Mouse (Mus musculus): ENCODE results near the gene Rhbdd1. TPM values are rescaled to one million over a fixed set of nuclear protein-coding genes. Genes with fewer than 3 reads are reported as not detected.

The Rhbdd1 gene
- polyA plus RNA-seq, 1 experiment from 2014 or later: 6.6 TPM

DNA sequence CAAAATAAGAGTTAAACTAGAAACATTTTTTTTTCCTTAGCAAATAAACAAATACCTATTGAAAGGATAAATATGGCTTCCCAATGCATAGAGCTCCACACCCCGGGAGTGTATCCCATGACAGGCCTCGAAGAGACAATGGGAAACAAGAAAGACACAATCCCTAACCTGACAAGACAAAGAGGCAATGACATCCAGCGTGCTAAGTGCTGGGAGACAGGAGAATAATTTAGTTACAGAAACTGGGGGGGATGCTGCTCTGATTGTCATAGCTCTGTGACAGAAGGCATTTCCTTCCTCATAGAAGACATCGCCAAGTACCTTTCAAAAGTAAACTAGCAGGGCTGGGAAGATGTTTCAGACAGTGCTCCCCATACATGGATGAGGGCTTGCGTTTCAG is 159.0 kb downstream of the Rhbdd1 start:
- H3K9me3 ChIP-seq (ENCODE audit: control insufficient read depth, low read depth, low read length): no peaks in the 10 kb centered on the region
- H3K27me3 ChIP-seq (ENCODE audit: control insufficient read depth, insufficient read depth, low read length): no peaks in the 10 kb centered on the region
- H3K36me3 ChIP-seq (ENCODE audit: control insufficient read depth, insufficient read depth, low read length): no peaks in the 10 kb centered on the region
- H3K4me2 ChIP-seq (replicated peaks; ENCODE audit: low read depth, low read length): no peak overlapping the region
- no peak for ATAC-seq (ENCODE audit: insufficient number of reproducible peaks, insufficient read depth, low FRiP score, low read depth)
- no peak overlapping the region for H3K9ac ChIP-seq (replicated peaks; ENCODE audit: low read depth, low read length)
- H3K27ac ChIP-seq (ENCODE audit: low read length): no peak overlapping the region
- H3K4me1 ChIP-seq (ENCODE audit: control insufficient read depth, insufficient read depth, low read length): no peaks in the 10 kb centered on the region
- no peak overlapping the region for H3K4me3 ChIP-seq (ENCODE audit: low read depth, low read length)
- 77% methylated on average over 5 of the region's 5 CpGs for WGBS

DNA sequence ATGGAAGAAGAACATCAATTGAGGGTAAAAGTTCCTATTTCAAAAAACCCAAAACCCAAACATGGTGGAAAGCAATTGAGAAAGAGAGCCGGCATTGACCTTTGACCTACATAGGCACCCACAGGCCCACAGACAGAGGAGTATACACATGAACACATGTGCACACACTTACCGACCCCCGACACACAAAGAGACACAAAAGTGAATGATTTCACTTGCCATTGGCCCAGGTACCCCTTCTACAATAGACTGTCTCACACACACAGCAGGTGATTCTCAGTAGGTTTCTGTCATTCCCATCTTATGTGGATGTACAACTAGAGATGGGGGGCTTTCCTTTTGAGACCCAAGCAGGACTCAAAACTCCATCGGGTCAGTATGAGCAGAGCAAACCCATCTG is 159.6 kb downstream of the Rhbdd1 start:
- WGBS: 76% methylated on average over 4 of the region's 4 CpGs
- ATAC-seq (ENCODE audit: insufficient number of reproducible peaks, insufficient read depth, low FRiP score, low read depth): no peak
- H3K36me3 ChIP-seq (ENCODE audit: control insufficient read depth, insufficient read depth, low read length): no peaks in the 10 kb centered on the region
- no peak overlapping the region for H3K4me2 ChIP-seq (replicated peaks; ENCODE audit: low read depth, low read length)
- H3K9ac ChIP-seq (replicated peaks; ENCODE audit: low read depth, low read length): no peak overlapping the region
- no peak overlapping the region for H3K4me3 ChIP-seq (ENCODE audit: low read depth, low read length)
- H3K9me3 ChIP-seq (ENCODE audit: control insufficient read depth, low read depth, low read length): no peaks in the 10 kb centered on the region
- H3K4me1 ChIP-seq (ENCODE audit: control insufficient read depth, insufficient read depth, low read length): no peaks in the 10 kb centered on the region
- H3K27ac ChIP-seq (ENCODE audit: low read length): no peak overlapping the region
- no peaks in the 10 kb centered on the region for H3K27me3 ChIP-seq (ENCODE audit: control insufficient read depth, insufficient read depth, low read length)

DNA sequence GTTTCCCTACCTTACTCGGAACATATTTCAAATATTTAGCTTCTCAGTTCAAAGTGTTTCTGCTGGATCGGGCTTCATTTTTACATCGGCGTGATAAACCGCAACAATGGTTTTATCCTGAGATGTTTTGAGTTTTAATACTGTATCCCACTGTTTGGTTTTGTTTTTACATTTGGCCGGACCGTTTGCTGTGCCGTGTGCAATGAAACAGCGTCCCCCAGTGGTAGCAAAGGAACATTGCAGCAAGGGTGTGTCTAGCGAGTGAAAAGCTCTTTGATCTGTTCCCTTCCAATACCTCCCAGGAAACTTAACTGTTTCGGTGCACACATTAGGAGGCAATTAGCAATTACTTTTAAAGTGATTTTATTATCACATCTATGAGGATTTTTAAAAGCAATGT is 160.0 kb downstream of the Rhbdd1 start:
- no peaks in the 10 kb centered on the region for H3K27me3 ChIP-seq (ENCODE audit: control insufficient read depth, insufficient read depth, low read length)
- no peak overlapping the region for H3K4me2 ChIP-seq (replicated peaks; ENCODE audit: low read depth, low read length)
- no peak overlapping the region for H3K9ac ChIP-seq (replicated peaks; ENCODE audit: low read depth, low read length)
- no peak overlapping the region for H3K4me3 ChIP-seq (ENCODE audit: low read depth, low read length)
- no peak for ATAC-seq (ENCODE audit: insufficient number of reproducible peaks, insufficient read depth, low FRiP score, low read depth)
- H3K36me3 ChIP-seq (ENCODE audit: control insufficient read depth, insufficient read depth, low read length): no peaks in the 10 kb centered on the region
- no peaks in the 10 kb centered on the region for H3K9me3 ChIP-seq (ENCODE audit: control insufficient read depth, low read depth, low read length)
- H3K4me1 ChIP-seq (ENCODE audit: control insufficient read depth, insufficient read depth, low read length): no peaks in the 10 kb centered on the region
- no peak overlapping the region for H3K27ac ChIP-seq (ENCODE audit: low read length)
- WGBS: 37% methylated on average over 11 of the region's 11 CpGs

DNA sequence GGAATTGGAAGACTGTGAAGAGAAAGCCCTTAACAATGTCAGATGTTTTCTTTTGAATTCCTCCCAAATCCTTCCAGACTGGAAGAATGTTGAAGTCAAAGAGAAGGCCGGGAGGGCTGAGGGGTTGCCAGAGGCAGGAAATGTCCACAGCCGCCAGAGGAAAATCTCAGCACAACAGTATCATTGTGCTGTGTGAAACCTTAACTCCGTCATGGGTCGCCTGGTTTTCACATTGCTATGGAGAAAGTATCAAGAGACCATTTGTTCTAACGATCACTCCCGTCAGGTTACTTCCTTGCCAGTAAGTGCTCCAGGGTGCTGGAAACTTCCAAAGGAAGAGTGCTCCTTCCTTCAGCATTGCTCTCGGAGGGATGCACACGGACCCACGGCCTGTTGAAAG is 160.5 kb downstream of the Rhbdd1 start:
- ATAC-seq (ENCODE audit: insufficient number of reproducible peaks, insufficient read depth, low FRiP score, low read depth): peak; percentile 53; the same call in 1 of the 2 replicates
- no peaks in the 10 kb centered on the region for H3K27me3 ChIP-seq (ENCODE audit: control insufficient read depth, insufficient read depth, low read length)

DNA sequence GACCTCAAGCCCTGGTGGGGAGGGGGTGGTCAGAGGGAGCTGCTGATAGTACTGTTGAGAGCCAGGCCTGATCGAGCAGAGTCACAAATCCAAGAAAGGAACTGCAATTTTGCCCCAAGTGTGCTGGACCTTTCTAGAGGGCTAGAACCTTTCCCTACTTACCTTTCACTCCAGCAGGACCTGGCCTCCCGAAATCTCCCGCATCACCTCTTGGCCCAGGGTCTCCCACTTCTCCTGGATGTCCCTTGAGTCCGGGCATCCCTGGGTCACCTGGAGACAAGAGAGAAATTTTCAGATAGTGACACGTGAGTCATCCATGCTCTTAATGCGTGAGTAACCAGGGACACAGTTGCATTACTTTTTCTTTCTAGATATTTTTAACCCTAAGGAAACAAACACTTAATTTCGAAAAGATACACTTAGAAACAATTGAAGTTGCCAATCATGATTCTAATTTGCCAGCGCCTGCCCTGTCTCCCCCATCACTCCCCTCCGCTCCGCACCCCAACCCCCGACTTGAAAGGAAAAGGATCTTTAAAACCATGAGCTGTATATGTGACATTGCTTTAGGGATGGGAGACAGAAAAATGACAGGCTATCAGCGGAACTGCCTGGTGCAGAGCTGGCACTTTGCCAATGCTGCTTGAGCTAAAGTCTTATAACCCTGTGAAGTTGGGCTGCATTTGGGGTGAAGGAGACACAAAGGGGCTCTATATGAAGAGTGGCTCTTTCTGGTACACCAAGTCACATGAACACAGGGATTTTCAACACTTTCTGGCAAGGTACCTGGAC is 163.6 kb downstream of the Rhbdd1 start:
- no peak for ATAC-seq (ENCODE audit: insufficient number of reproducible peaks, insufficient read depth, low FRiP score, low read depth)
- Histone ChIP-seq H3K27ac (ENCODE audit: low read length) (no peak overlapping the region), H3K9ac (replicated peaks; ENCODE audit: low read depth, low read length) (no peak overlapping the region), H3K27me3 (ENCODE audit: control insufficient read depth, insufficient read depth, low read length) (no peaks in the 10 kb centered on the region), H3K4me2 (replicated peaks; ENCODE audit: low read depth, low read length) (no peak overlapping the region), H3K4me3 (ENCODE audit: low read depth, low read length) (no peak overlapping the region), H3K4me1 (ENCODE audit: control insufficient read depth, insufficient read depth, low read length) (no peaks in the 10 kb centered on the region), H3K9me3 (ENCODE audit: control insufficient read depth, low read depth, low read length) (no peaks in the 10 kb centered on the region), H3K36me3 (ENCODE audit: control insufficient read depth, insufficient read depth, low read length) (no peaks in the 10 kb centered on the region)
- WGBS: 80% methylated on average over 12 of the region's 12 CpGs

More for the DNA sequence above, 160.5 kb downstream of the Rhbdd1 start:
- WGBS: 27% methylated on average over 9 of the region's 9 CpGs
- Histone ChIP-seq H3K9me3 (ENCODE audit: control insufficient read depth, low read depth, low read length) (no peaks in the 10 kb centered on the region), H3K4me2 (replicated peaks; ENCODE audit: low read depth, low read length) (no peak overlapping the region), H3K9ac (replicated peaks; ENCODE audit: low read depth, low read length) (no peak overlapping the region), H3K36me3 (ENCODE audit: control insufficient read depth, insufficient read depth, low read length) (no peaks in the 10 kb centered on the region), H3K4me1 (ENCODE audit: control insufficient read depth, insufficient read depth, low read length) (no peaks in the 10 kb centered on the region), H3K27ac (ENCODE audit: low read length) (no peak overlapping the region; the same call in 1 of the 2 replicates), H3K4me3 (ENCODE audit: low read depth, low read length) (no peak overlapping the region)

DNA sequence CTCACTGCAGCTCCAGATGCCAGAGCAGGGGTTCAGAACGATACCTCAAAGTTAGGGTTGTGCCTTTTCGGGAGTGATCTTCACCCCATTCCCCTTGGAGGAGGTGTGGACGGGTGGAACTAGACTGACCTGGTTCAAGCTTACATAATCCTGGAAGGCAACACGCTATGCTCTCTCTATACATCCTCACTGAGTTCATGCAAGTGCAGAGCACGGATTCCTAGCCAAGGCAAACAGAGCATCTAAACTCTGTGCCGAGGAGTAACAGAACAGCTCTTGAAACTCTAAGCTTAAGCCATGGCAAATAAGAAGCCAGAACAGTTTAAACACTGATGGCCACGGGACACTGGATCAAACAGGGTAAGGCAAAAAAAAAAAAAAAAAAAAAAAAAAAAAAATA is 166.1 kb downstream of the Rhbdd1 start:
- Histone ChIP-seq H3K9ac (replicated peaks; ENCODE audit: low read depth, low read length) (no peak overlapping the region), H3K4me2 (replicated peaks; ENCODE audit: low read depth, low read length) (no peak overlapping the region), H3K9me3 (ENCODE audit: control insufficient read depth, low read depth, low read length) (no peaks in the 10 kb centered on the region), H3K36me3 (ENCODE audit: control insufficient read depth, insufficient read depth, low read length) (no peaks in the 10 kb centered on the region), H3K4me1 (ENCODE audit: control insufficient read depth, insufficient read depth, low read length) (no peaks in the 10 kb centered on the region), H3K4me3 (ENCODE audit: low read depth, low read length) (no peak overlapping the region), H3K27me3 (ENCODE audit: control insufficient read depth, insufficient read depth, low read length) (no peaks in the 10 kb centered on the region), H3K27ac (ENCODE audit: low read length) (no peak overlapping the region)
- no peak for ATAC-seq (ENCODE audit: insufficient number of reproducible peaks, insufficient read depth, low FRiP score, low read depth)
- WGBS: 70% methylated on average over 7 of the region's 7 CpGs

DNA sequence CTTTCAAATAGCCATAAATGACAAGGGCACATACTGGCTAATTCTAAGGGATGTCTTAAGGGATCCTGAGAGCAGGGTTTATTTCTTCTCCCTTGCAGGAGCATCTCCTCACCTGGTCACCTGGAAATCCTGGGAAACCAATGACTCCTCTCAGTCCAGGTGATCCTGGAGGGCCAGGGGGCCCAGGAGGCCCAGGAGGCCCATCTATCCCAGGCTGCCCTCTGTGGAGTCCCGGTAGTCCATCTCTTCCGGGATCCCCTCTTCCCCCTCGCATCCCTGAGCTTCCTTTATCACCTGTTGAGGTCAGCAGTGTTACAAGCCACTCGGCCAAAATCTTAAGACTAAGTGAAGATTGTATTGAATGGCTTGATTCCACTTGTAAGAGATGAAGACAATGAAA is 170.1 kb downstream of the Rhbdd1 start:
- H3K36me3 ChIP-seq (ENCODE audit: control insufficient read depth, insufficient read depth, low read length): no peaks in the 10 kb centered on the region
- H3K27ac ChIP-seq (ENCODE audit: low read length): no peak overlapping the region
- no peak overlapping the region for H3K4me3 ChIP-seq (ENCODE audit: low read depth, low read length)
- H3K9ac ChIP-seq (replicated peaks; ENCODE audit: low read depth, low read length): no peak overlapping the region
- H3K4me1 ChIP-seq (ENCODE audit: control insufficient read depth, insufficient read depth, low read length): no peaks in the 10 kb centered on the region
- ATAC-seq (ENCODE audit: insufficient number of reproducible peaks, insufficient read depth, low FRiP score, low read depth): no peak
- H3K9me3 ChIP-seq (ENCODE audit: control insufficient read depth, low read depth, low read length): no peaks in the 10 kb centered on the region
- 82% methylated on average over 4 of the region's 4 CpGs for WGBS
- H3K27me3 ChIP-seq (ENCODE audit: control insufficient read depth, insufficient read depth, low read length): no peaks in the 10 kb centered on the region
- H3K4me2 ChIP-seq (replicated peaks; ENCODE audit: low read depth, low read length): no peak overlapping the region

DNA sequence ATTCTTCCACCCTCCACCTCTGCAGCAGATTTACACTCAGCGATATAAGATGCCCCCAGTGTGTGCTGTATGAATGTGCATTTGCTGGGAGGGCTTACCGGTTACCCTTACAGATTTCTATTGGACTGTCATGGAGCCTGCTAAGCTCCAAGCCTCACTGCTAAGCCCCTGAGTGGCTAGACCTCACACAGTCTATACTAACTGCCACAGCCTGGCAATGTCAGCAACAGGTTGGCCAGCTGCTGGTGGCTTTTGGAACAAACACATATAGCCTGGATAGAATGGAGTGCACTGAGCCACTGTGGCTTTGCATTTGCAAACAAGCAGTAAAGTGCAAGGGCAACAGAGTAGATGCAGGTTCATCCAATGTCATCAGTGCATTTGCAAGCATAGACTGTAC is 175.7 kb downstream of the Rhbdd1 start:
- H3K4me3 ChIP-seq (ENCODE audit: low read depth, low read length): no peak overlapping the region

More for the DNA sequence above, 175.7 kb downstream of the Rhbdd1 start:
- Histone ChIP-seq H3K9me3 (ENCODE audit: control insufficient read depth, low read depth, low read length) (no peaks in the 10 kb centered on the region), H3K4me2 (replicated peaks; ENCODE audit: low read depth, low read length) (no peak overlapping the region), H3K9ac (replicated peaks; ENCODE audit: low read depth, low read length) (no peak overlapping the region), H3K36me3 (ENCODE audit: control insufficient read depth, insufficient read depth, low read length) (no peaks in the 10 kb centered on the region), H3K27ac (ENCODE audit: low read length) (no peak overlapping the region), H3K4me1 (ENCODE audit: control insufficient read depth, insufficient read depth, low read length) (no peaks in the 10 kb centered on the region), H3K27me3 (ENCODE audit: control insufficient read depth, insufficient read depth, low read length) (no peaks in the 10 kb centered on the region)
- 73% methylated on average over 2 of the region's 2 CpGs for WGBS
- no peak for ATAC-seq (ENCODE audit: insufficient number of reproducible peaks, insufficient read depth, low FRiP score, low read depth)

Data from stomach, embryonic 14.5 days (tissue).